In genomic region chrX:159018955-159019354, GRCm38 (mm10) we compare ENCODE assay signal across 25 mouse cellular contexts.
DNase-seq lines count a peak whose midpoint lies in the region; ATAC-seq and TF ChIP-seq lines count a peak whose summit lies in the region.
"Had no signal": no experiment of that assay in that cellular context is flagged by ENCODE, and none has a peak within 500 bp of the region (broad histone marks: within the 10 kb centered on the region; RNA-seq: fewer than 3 reads in every experiment).

No protein-coding gene starts in this region.

- DNase-seq in embryo, embryonic 10 days (ENCODE audit: low spot score) = peak; percentile 7
- DNase-seq in embryo, embryonic 11 days = no peak
- DNase-seq in Muller cell, postnatal 12 days (ENCODE audit: inconsistent ontology term) = peak; percentile 6
- DNase-seq in hindbrain, postnatal 0 days (ENCODE audit: low spot score) = peak; percentile 42
- DNase-seq: adrenal gland, postnatal 10 days; adrenal gland, postnatal 36 days; cerebellum, postnatal 14 days; forebrain, postnatal 0 days; gastrocnemius, adult 2 months; gastrocnemius, postnatal 14 days; heart, adult 11 months; kidney, adult 11 months; kidney, adult 8-10 months had no signal

- no peaks in the 10 kb centered on the region for H3K36me3 ChIP-seq in hindbrain, embryonic 16.5 days (ENCODE audit: control insufficient read depth, insufficient read depth, low read length)
- H3K36me3 ChIP-seq in hindbrain, embryonic 13.5 days = no peaks in the 10 kb centered on the region
- no peaks in the 10 kb centered on the region for H3K36me3 ChIP-seq in hindbrain, postnatal 0 days (ENCODE audit: insufficient read depth, low read length)
- no peaks in the 10 kb centered on the region for H3K36me3 ChIP-seq in forebrain, embryonic 12.5 days (replicated peaks)
- no peaks in the 10 kb centered on the region for H3K36me3 ChIP-seq in forebrain, embryonic 15.5 days
- H3K36me3 ChIP-seq: embryonic facial prominence, embryonic 10.5 days; embryonic facial prominence, embryonic 13.5 days; intestine, embryonic 15.5 days had no signal

- no peak overlapping the region for H3K27ac ChIP-seq in hindbrain, embryonic 16.5 days (ENCODE audit: low read depth, low read length)
- H3K27ac ChIP-seq in hindbrain, embryonic 13.5 days = no peak overlapping the region
- no peak overlapping the region for H3K27ac ChIP-seq in hindbrain, postnatal 0 days
- H3K27ac ChIP-seq in forebrain, embryonic 12.5 days = no peak overlapping the region
- no peak overlapping the region for H3K27ac ChIP-seq in forebrain, embryonic 15.5 days (replicated peaks)
- H3K27ac ChIP-seq: embryonic facial prominence, embryonic 10.5 days; embryonic facial prominence, embryonic 13.5 days; forebrain, embryonic 13.5 days; gastrocnemius, adult 2 months; intestine, embryonic 15.5 days had no signal

- no peaks in the 10 kb centered on the region for H3K9me3 ChIP-seq in hindbrain, embryonic 16.5 days (ENCODE audit: control insufficient read depth, low read length)
- H3K9me3 ChIP-seq in hindbrain, embryonic 13.5 days = no peaks in the 10 kb centered on the region
- H3K9me3 ChIP-seq in hindbrain, postnatal 0 days (ENCODE audit: low read length) = no peaks in the 10 kb centered on the region
- no peaks in the 10 kb centered on the region for H3K9me3 ChIP-seq in forebrain, embryonic 12.5 days
- no peaks in the 10 kb centered on the region for H3K9me3 ChIP-seq in forebrain, embryonic 15.5 days
- H3K9me3 ChIP-seq: embryonic facial prominence, embryonic 10.5 days; embryonic facial prominence, embryonic 13.5 days; forebrain, embryonic 13.5 days; intestine, embryonic 15.5 days had no signal

- no peak overlapping the region for H3K4me3 ChIP-seq in hindbrain, embryonic 16.5 days (ENCODE audit: low read length)
- no peak overlapping the region for H3K4me3 ChIP-seq in hindbrain, embryonic 13.5 days
- no peak overlapping the region for H3K4me3 ChIP-seq in hindbrain, postnatal 0 days (ENCODE audit: low read length)
- no peak overlapping the region for H3K4me3 ChIP-seq in forebrain, embryonic 12.5 days (replicated peaks)
- H3K4me3 ChIP-seq in forebrain, embryonic 15.5 days = no peak overlapping the region
- H3K4me3 ChIP-seq: embryonic facial prominence, embryonic 10.5 days; embryonic facial prominence, embryonic 13.5 days; erythroblast, embryonic 14.5 days; forebrain, embryonic 13.5 days; gastrocnemius, adult 2 months; intestine, embryonic 15.5 days had no signal

- no peaks in the 10 kb centered on the region for H3K27me3 ChIP-seq in hindbrain, embryonic 16.5 days (replicated peaks; ENCODE audit: control insufficient read depth, insufficient read depth, low read length)
- no peaks in the 10 kb centered on the region for H3K27me3 ChIP-seq in hindbrain, embryonic 13.5 days
- no peaks in the 10 kb centered on the region for H3K27me3 ChIP-seq in hindbrain, postnatal 0 days (ENCODE audit: insufficient read depth, low read length)
- no peaks in the 10 kb centered on the region for H3K27me3 ChIP-seq in forebrain, embryonic 12.5 days
- no peaks in the 10 kb centered on the region for H3K27me3 ChIP-seq in forebrain, embryonic 15.5 days
- H3K27me3 ChIP-seq: forebrain, embryonic 13.5 days; intestine, embryonic 15.5 days had no signal

- 43% methylated on average over 1 of the region's 1 CpGs for WGBS in hindbrain, embryonic 16.5 days
- 60% methylated on average over 1 of the region's 1 CpGs for WGBS in hindbrain, embryonic 13.5 days
- 51% methylated on average over 1 of the region's 1 CpGs for WGBS in hindbrain, postnatal 0 days
- WGBS in forebrain, embryonic 12.5 days = 93% methylated on average over 1 of the region's 1 CpGs
- 76% methylated on average over 1 of the region's 1 CpGs for WGBS in forebrain, embryonic 15.5 days

- peak; percentile 34; the same call in 1 of the 2 replicates for ATAC-seq in hindbrain, embryonic 16.5 days
- ATAC-seq in hindbrain, embryonic 13.5 days (ENCODE audit: low FRiP score) = no peak
- peak; percentile 79 for ATAC-seq in hindbrain, postnatal 0 days
- ATAC-seq in forebrain, embryonic 12.5 days (ENCODE audit: low FRiP score) = no peak
- no peak for ATAC-seq in forebrain, embryonic 15.5 days (replicated peaks)
- ATAC-seq: CD4-positive, CD25-positive, alpha-beta regulatory T cell, adult 4 months; forebrain, embryonic 13.5 days; forebrain, postnatal 0 days; intestine, embryonic 15.5 days; Patski had no signal

- no peak overlapping the region for H3K4me2 ChIP-seq in hindbrain, embryonic 16.5 days (ENCODE audit: low read length)
- no peak overlapping the region for H3K4me2 ChIP-seq in hindbrain, embryonic 13.5 days
- no peak overlapping the region for H3K4me2 ChIP-seq in hindbrain, postnatal 0 days (ENCODE audit: low read depth, low read length)
- no peak overlapping the region for H3K4me2 ChIP-seq in forebrain, embryonic 12.5 days
- no peak overlapping the region for H3K4me2 ChIP-seq in forebrain, embryonic 15.5 days (replicated peaks)
- H3K4me2 ChIP-seq: embryonic facial prominence, embryonic 13.5 days; forebrain, embryonic 13.5 days; heart, embryonic 11.5 days; intestine, embryonic 15.5 days had no signal

- no peak overlapping the region for H3K9ac ChIP-seq in hindbrain, embryonic 16.5 days (ENCODE audit: low read depth, low read length)
- no peak overlapping the region for H3K9ac ChIP-seq in hindbrain, embryonic 13.5 days
- H3K9ac ChIP-seq in hindbrain, postnatal 0 days (replicated peaks; ENCODE audit: low read length) = no peak overlapping the region
- no peak overlapping the region for H3K9ac ChIP-seq in forebrain, embryonic 12.5 days
- no peak overlapping the region for H3K9ac ChIP-seq in forebrain, embryonic 15.5 days (replicated peaks)
- H3K9ac ChIP-seq: embryonic facial prominence, embryonic 13.5 days; forebrain, embryonic 13.5 days; forebrain, postnatal 0 days; intestine, embryonic 15.5 days had no signal

- no peak for TF ChIP-seq CTCF in hindbrain, postnatal 0 days (IDR thresholded peaks at IDR 0.05; ENCODE audit: low read depth)

- H3K4me1 ChIP-seq in hindbrain, embryonic 16.5 days (ENCODE audit: control insufficient read depth, insufficient read depth, low read depth, low read length) = no peaks in the 10 kb centered on the region
- no peaks in the 10 kb centered on the region for H3K4me1 ChIP-seq in hindbrain, embryonic 13.5 days (replicated peaks)
- H3K4me1 ChIP-seq in hindbrain, postnatal 0 days (ENCODE audit: insufficient read depth, low read length) = no peaks in the 10 kb centered on the region
- no peaks in the 10 kb centered on the region for H3K4me1 ChIP-seq in forebrain, embryonic 12.5 days
- H3K4me1 ChIP-seq in forebrain, embryonic 15.5 days = no peaks in the 10 kb centered on the region
- H3K4me1 ChIP-seq: embryonic facial prominence, embryonic 10.5 days; embryonic facial prominence, embryonic 13.5 days; forebrain, embryonic 13.5 days; intestine, embryonic 15.5 days had no signal

Comparison
In these comparisons a context has a peak if more than half of its experiments do, and no peak if none do; other contexts are left out.
1. ATAC-seq: peak in hindbrain, embryonic 16.5 days (single experiment) and hindbrain, postnatal 0 days (single experiment); none in hindbrain, embryonic 13.5 days (single experiment), forebrain, embryonic 12.5 days (single experiment) and forebrain, embryonic 15.5 days (single experiment).